Mouse (Mus musculus) hindbrain, embryonic 13.5 days (tissue): ENCODE data around the gene Pde6d. TPM values are rescaled to one million over a fixed set of nuclear protein-coding genes. Genes with fewer than 3 reads are reported as not detected.
A peak's percentile ranks its signal among the peaks of the same experiment; 100 is the strongest.

ENCODE experiments used
- ATAC-seq: fragments of 200-750 bp; cut with Nextera tagmentation; 2 replicates; pipeline ENCODE4 v1.8.0; 2017; ENCODE audit warnings: moderate TSS enrichment; ENCODE audit not compliant: low FRiP score
- H3K27ac ChIP-seq: fragments of 300-500 bp; sonication (generic); 2 replicates; pipeline ENCODE4 v1.5.1; 2015; ENCODE audit warnings: inconsistent platforms, mild to moderate bottlenecking, moderate library complexity
- H3K27me3 ChIP-seq: fragments of 300-500 bp; sonication (generic); 2 replicates; pipeline ENCODE4 v1.6.1; 2015; ENCODE audit warnings: mild to moderate bottlenecking, inconsistent platforms
- H3K36me3 ChIP-seq: fragments of 300-500 bp; sonication (generic); 2 replicates; pipeline ENCODE4 v1.6.1; 2015; ENCODE audit warnings: mild to moderate bottlenecking, inconsistent platforms
- H3K4me1 ChIP-seq: fragments of 300-500 bp; sonication (generic); replicated peaks from 2 replicates; pipeline ENCODE4 v1.6.1; 2015; ENCODE audit warnings: inconsistent platforms
- H3K4me2 ChIP-seq: fragments of 300-500 bp; sonication (generic); 2 replicates; pipeline ENCODE4 v1.6.1; 2015; ENCODE audit warnings: inconsistent platforms, mild to moderate bottlenecking, moderate library complexity
- H3K4me3 ChIP-seq: fragments of 300-500 bp; sonication (generic); 2 replicates; pipeline ENCODE4 v1.5.1; 2015; ENCODE audit warnings: mild to moderate bottlenecking, inconsistent platforms
- H3K9ac ChIP-seq: fragments of 300-500 bp; sonication (generic); 2 replicates; pipeline ENCODE4 v1.6.1; 2015; ENCODE audit warnings: mild to moderate bottlenecking, inconsistent platforms
- H3K9me3 ChIP-seq: fragments of 300-500 bp; sonication (generic); 2 replicates; pipeline ENCODE4 v1.6.1; 2016; ENCODE audit warnings: inconsistent platforms
- WGBS: fragments of 180-500 bp; shearing (Covaris S2); methylation state at CpG from one replicate; pipeline ENCODE4 v1.1.7; 2015; 5-methylcytosine and 5-hydroxymethylcytosine counted together
- polyA plus RNA-seq: library from polyadenylated mRNA; unstranded; fragments of >200 nt; fragmentation: Nextera tagmentation; extraction: Ambion mirVana; gene quantifications from 2 replicates; pipeline ENCODE4 v1.2.1, GENCODE M21; 2015

Pde6d gene
- polyA plus RNA-seq, 1 experiment from 2014 or later = 97.5 TPM

- H3K4me2 ChIP-seq = peak overlapping the region; percentile 74
- ATAC-seq = peak; percentile 89
- under 1% methylated on average over 64 of the region's 64 CpGs for WGBS
- peak overlapping the region; percentile 88 for H3K9ac ChIP-seq
- peaks cover 62% of the 10 kb centered on the region for H3K4me1 ChIP-seq
- H3K36me3 ChIP-seq = no peaks in the 10 kb centered on the region
- H3K4me3 ChIP-seq = peak overlapping the region; percentile 47
- H3K27ac ChIP-seq = peak overlapping the region; percentile 97
- no peaks in the 10 kb centered on the region for H3K9me3 ChIP-seq
- no peaks in the 10 kb centered on the region for H3K27me3 ChIP-seq
Measured at GRCm38 (mm10) chr1:86503906-86504696, 78.3 kb downstream of the Pde6d start.

GRCm38 (mm10) chr1:86503165-86503747 lies 79.2 kb downstream of the Pde6d start:
- H3K27ac ChIP-seq = peak overlapping the region; percentile 97
- H3K4me2 ChIP-seq = peak overlapping the region; percentile 74
- WGBS = 13% methylated on average over 16 of the region's 16 CpGs
- H3K4me3 ChIP-seq = peak overlapping the region; percentile 47
- H3K9me3 ChIP-seq = no peaks in the 10 kb centered on the region
- no peaks in the 10 kb centered on the region for H3K36me3 ChIP-seq
- ATAC-seq = peak; percentile 5
- H3K27me3 ChIP-seq = no peaks in the 10 kb centered on the region
- peaks cover 69% of the 10 kb centered on the region for H3K4me1 ChIP-seq
- H3K9ac ChIP-seq = peak overlapping the region; percentile 88; the same call in 1 of the 2 replicates

GRCm38 (mm10) chr1:86502221-86503048 lies 80.0 kb downstream of the Pde6d start:
- H3K9ac ChIP-seq = peak overlapping the region; percentile 46; the same call in 1 of the 2 replicates
- no peaks in the 10 kb centered on the region for H3K9me3 ChIP-seq
- no peaks in the 10 kb centered on the region for H3K36me3 ChIP-seq
- H3K4me3 ChIP-seq = no peak overlapping the region
- H3K4me1 ChIP-seq = peaks cover 73% of the 10 kb centered on the region
- H3K27me3 ChIP-seq = no peaks in the 10 kb centered on the region
- H3K4me2 ChIP-seq = peak overlapping the region; percentile 74; the same call in 1 of the 2 replicates
- peak overlapping the region; percentile 81 for H3K27ac ChIP-seq
- 15% methylated on average over 16 of the region's 17 CpGs for WGBS
- ATAC-seq = no peak

GRCm38 (mm10) chr1:86501559-86501958 lies 80.9 kb downstream of the Pde6d start:
- H3K27me3 ChIP-seq = no peaks in the 10 kb centered on the region
- 2% methylated on average over 4 of the region's 4 CpGs for WGBS
- H3K9me3 ChIP-seq = no peaks in the 10 kb centered on the region
- no peaks in the 10 kb centered on the region for H3K36me3 ChIP-seq
- H3K9ac ChIP-seq = no peak overlapping the region
- no peak overlapping the region for H3K4me3 ChIP-seq
- ATAC-seq = peak; percentile 1; the same call in 1 of the 2 replicates
- peak overlapping the region; percentile 14; the same call in 1 of the 2 replicates for H3K4me2 ChIP-seq
- peaks cover 73% of the 10 kb centered on the region for H3K4me1 ChIP-seq
- H3K27ac ChIP-seq = peak overlapping the region; percentile 81

GRCm38 (mm10) chr1:86501114-86501532 lies 81.3 kb downstream of the Pde6d start:
- Histone ChIP-seq H3K4me2 (no peak overlapping the region), H3K9me3 (no peaks in the 10 kb centered on the region), H3K4me3 (no peak overlapping the region), H3K4me1 (peaks cover 69% of the 10 kb centered on the region), H3K36me3 (no peaks in the 10 kb centered on the region), H3K27ac (peak overlapping the region; percentile 81), H3K9ac (no peak overlapping the region), H3K27me3 (no peaks in the 10 kb centered on the region)
- 34% methylated on average over 6 of the region's 6 CpGs for WGBS
- no peak for ATAC-seq

- H3K9me3 ChIP-seq = no peaks in the 10 kb centered on the region
- no peak for ATAC-seq
- no peak overlapping the region for H3K4me2 ChIP-seq
- H3K4me3 ChIP-seq = no peak overlapping the region
- no peaks in the 10 kb centered on the region for H3K27me3 ChIP-seq
- H3K36me3 ChIP-seq = no peaks in the 10 kb centered on the region
- no peak overlapping the region for H3K9ac ChIP-seq
- peaks cover 66% of the 10 kb centered on the region for H3K4me1 ChIP-seq
- 81% methylated on average over 4 of the region's 4 CpGs for WGBS
- peak overlapping the region; percentile 81; the same call in 1 of the 2 replicates for H3K27ac ChIP-seq
Measured at GRCm38 (mm10) chr1:86500681-86501080, 81.7 kb downstream of the Pde6d start.

GRCm38 (mm10) chr1:86499903-86500302 lies 82.5 kb downstream of the Pde6d start:
- no peaks in the 10 kb centered on the region for H3K27me3 ChIP-seq
- H3K4me3 ChIP-seq = no peak overlapping the region
- no peaks in the 10 kb centered on the region for H3K36me3 ChIP-seq
- H3K4me1 ChIP-seq = peaks cover 58% of the 10 kb centered on the region
- no peaks in the 10 kb centered on the region for H3K9me3 ChIP-seq
- ATAC-seq = no peak
- no peak overlapping the region for H3K9ac ChIP-seq
- no peak overlapping the region for H3K4me2 ChIP-seq
- 0 out of 2 replicates have a peak overlapping the region, but pooled peaks have one; percentile 4 for H3K27ac ChIP-seq
- WGBS = 42% methylated on average over 3 of the region's 3 CpGs

- Histone ChIP-seq H3K36me3 (no peaks in the 10 kb centered on the region), H3K27ac (peak overlapping the region; percentile 56; the same call in 1 of the 2 replicates), H3K27me3 (no peaks in the 10 kb centered on the region), H3K9me3 (no peaks in the 10 kb centered on the region), H3K4me3 (no peak overlapping the region), H3K4me1 (peaks cover 50% of the 10 kb centered on the region), H3K4me2 (no peak overlapping the region), H3K9ac (0 out of 2 replicates have a peak overlapping the region, but pooled peaks have one; percentile 14)
- no peak for ATAC-seq
- 24% methylated on average over 1 of the region's 1 CpGs for WGBS
Measured at GRCm38 (mm10) chr1:86498611-86499010, 83.8 kb downstream of the Pde6d start.

- H3K9ac ChIP-seq = no peak overlapping the region
- no peak for ATAC-seq
- H3K27me3 ChIP-seq = no peaks in the 10 kb centered on the region
- peaks cover 44% of the 10 kb centered on the region for H3K4me1 ChIP-seq
- peak overlapping the region; percentile 10; the same call in 1 of the 2 replicates for H3K27ac ChIP-seq
- WGBS = 39% methylated on average over 3 of the region's 3 CpGs
- no peak overlapping the region for H3K4me2 ChIP-seq
- H3K36me3 ChIP-seq = no peaks in the 10 kb centered on the region
- H3K9me3 ChIP-seq = no peaks in the 10 kb centered on the region
- no peak overlapping the region for H3K4me3 ChIP-seq
Measured at GRCm38 (mm10) chr1:86497986-86498385, 84.4 kb downstream of the Pde6d start.

- no peaks in the 10 kb centered on the region for H3K9me3 ChIP-seq
- no peak overlapping the region for H3K4me2 ChIP-seq
- 85% methylated on average over 5 of the region's 5 CpGs for WGBS
- H3K27me3 ChIP-seq = no peaks in the 10 kb centered on the region
- ATAC-seq = no peak
- H3K36me3 ChIP-seq = no peaks in the 10 kb centered on the region
- H3K4me3 ChIP-seq = no peak overlapping the region
- peaks cover 41% of the 10 kb centered on the region for H3K4me1 ChIP-seq
- H3K9ac ChIP-seq = no peak overlapping the region
- H3K27ac ChIP-seq = no peak overlapping the region
Measured at GRCm38 (mm10) chr1:86497361-86497760, 85.1 kb downstream of the Pde6d start.

GRCm38 (mm10) chr1:86496340-86496739 lies 86.1 kb downstream of the Pde6d start:
- no peak for ATAC-seq
- H3K36me3 ChIP-seq = no peaks in the 10 kb centered on the region
- no peak overlapping the region for H3K4me2 ChIP-seq
- 88% methylated on average over 4 of the region's 4 CpGs for WGBS
- H3K9me3 ChIP-seq = no peaks in the 10 kb centered on the region
- H3K27ac ChIP-seq = no peak overlapping the region
- no peaks in the 10 kb centered on the region for H3K27me3 ChIP-seq
- peaks cover 40% of the 10 kb centered on the region for H3K4me1 ChIP-seq
- no peak overlapping the region for H3K9ac ChIP-seq
- no peak overlapping the region for H3K4me3 ChIP-seq

- ATAC-seq = no peak
- Histone ChIP-seq H3K4me2 (no peak overlapping the region), H3K4me1 (peaks cover 30% of the 10 kb centered on the region), H3K27me3 (no peaks in the 10 kb centered on the region), H3K4me3 (no peak overlapping the region), H3K36me3 (no peaks in the 10 kb centered on the region), H3K27ac (no peak overlapping the region), H3K9ac (no peak overlapping the region), H3K9me3 (no peaks in the 10 kb centered on the region)
- 89% methylated on average over 3 of the region's 3 CpGs for WGBS
Measured at GRCm38 (mm10) chr1:86493783-86494182, 88.6 kb downstream of the Pde6d start.
